ENCODE assay signal across 12 mouse cellular contexts in genomic region chr11:77648878-77649277, GRCm38 (mm10).
"Had no signal": no experiment of that assay in that cellular context is flagged by ENCODE, and none has a peak within 500 bp of the region (broad histone marks: within the 10 kb centered on the region; RNA-seq: fewer than 3 reads in every experiment).

No protein-coding gene starts in this region.

- DNase-seq: kidney, postnatal 10 days; kidney, postnatal 36 days; layer of hippocampus, postnatal 36 days; liver; lung, adult 18-20 months; lung, postnatal 14 days; lung, postnatal 4 days; midbrain, embryonic 14.5 days; right cerebral cortex, adult 18-20 months; right cerebral cortex, postnatal 14 days; right cerebral cortex, postnatal 4 days; thymus, postnatal 25 days had no signal
